Mouse (Mus musculus) forebrain, embryonic 10.5 days (tissue): ENCODE results near the gene Asf1b. TPM values are rescaled to one million over a fixed set of nuclear protein-coding genes. Genes with fewer than 3 reads are reported as not detected.

ENCODE experiments used
- DNase-seq: peaks from one replicate; pipeline ENCODE4 v3.0.0-alpha.2; 2017; ENCODE audit warnings: low spot score; ENCODE audit errors: extremely low spot score
- H3K27ac ChIP-seq: fragments of 300-500 bp; sonication (generic); 2 replicates; pipeline ENCODE4 v1.5.1; 2016; ENCODE audit warnings: mild to moderate bottlenecking
- H3K27me3 ChIP-seq: fragments of 300-500 bp; sonication (generic); 2 replicates; pipeline ENCODE4 v1.6.1; 2016; ENCODE audit warnings: mild to moderate bottlenecking; ENCODE audit not compliant: poor library complexity, severe bottlenecking
- H3K36me3 ChIP-seq: fragments of 300-500 bp; sonication (generic); replicated peaks from 2 replicates; pipeline ENCODE4 v1.6.1; 2016; ENCODE audit warnings: mild to moderate bottlenecking, moderate library complexity
- H3K4me1 ChIP-seq: fragments of 300-500 bp; sonication (generic); 2 replicates; pipeline ENCODE4 v1.6.1; 2016
- H3K4me3 ChIP-seq: fragments of 300-500 bp; sonication (generic); 2 replicates; pipeline ENCODE4 v1.5.1; 2016; ENCODE audit warnings: mild to moderate bottlenecking, moderate library complexity
- H3K9me3 ChIP-seq: fragments of 300-500 bp; sonication (generic); 2 replicates; pipeline ENCODE4 v1.6.1; 2016; ENCODE audit warnings: mild to moderate bottlenecking, moderate library complexity
- WGBS: fragments of 180-500 bp; shearing (Covaris S2); methylation state at CpG from one replicate; pipeline ENCODE4 v1.1.7; 2016; 5-methylcytosine and 5-hydroxymethylcytosine counted together
- polyA plus RNA-seq: library from polyadenylated mRNA; unstranded; fragments of >200 nt; fragmentation: Nextera tagmentation; extraction: Ambion mirVana; gene quantifications from 2 replicates; pipeline ENCODE4 v1.2.1, GENCODE M21; 2016

Asf1b gene
- polyA plus RNA-seq, 1 experiment from 2014 or later, result 112 TPM

DNA sequence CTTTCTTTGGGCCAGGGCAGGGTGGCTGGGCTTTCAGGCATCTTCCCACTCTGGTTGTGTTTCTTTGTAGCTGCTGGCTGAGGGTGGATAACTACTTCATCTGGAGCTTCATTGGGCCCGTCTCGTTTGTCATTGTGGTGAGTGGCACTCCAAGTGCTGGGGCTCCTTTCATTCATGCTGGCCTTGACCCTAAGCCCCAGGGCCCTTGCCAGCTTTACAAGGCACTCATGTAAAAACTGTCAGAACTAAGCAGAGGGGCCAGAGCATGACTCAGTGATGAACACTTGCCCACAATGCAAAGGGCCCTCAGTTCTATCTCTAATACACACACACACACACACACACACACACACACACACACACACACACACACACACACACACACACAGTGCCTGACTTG lies 20.3 kb upstream of the Asf1b start:
- H3K4me1 ChIP-seq, result no peaks in the 10 kb centered on the region
- no peak overlapping the region for H3K27ac ChIP-seq
- H3K27me3 ChIP-seq, result no peaks in the 10 kb centered on the region
- no peak for DNase-seq
- H3K9me3 ChIP-seq, result no peaks in the 10 kb centered on the region
- WGBS, result 96% methylated on average over 2 of the region's 2 CpGs
- no peak overlapping the region for H3K4me3 ChIP-seq
- peaks cover 99% of the 10 kb centered on the region for H3K36me3 ChIP-seq

DNA sequence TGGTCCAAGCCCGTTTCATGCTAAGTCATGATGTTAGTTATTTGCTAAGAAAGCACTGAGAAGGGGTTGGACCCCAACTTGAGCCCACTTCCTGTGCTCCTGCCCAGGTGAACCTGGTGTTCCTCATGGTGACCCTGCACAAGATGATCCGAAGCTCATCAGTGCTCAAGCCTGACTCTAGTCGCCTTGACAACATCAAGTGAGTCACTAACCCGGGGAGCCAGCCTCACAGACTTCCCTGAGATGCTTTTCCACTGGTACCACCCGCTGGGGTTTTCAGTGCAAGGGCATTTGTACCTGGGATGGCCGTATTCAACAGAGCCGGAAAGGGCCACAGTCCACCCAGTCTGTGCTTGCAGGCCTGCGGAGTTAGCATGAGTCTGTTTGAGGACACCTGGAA lies 19.9 kb upstream of the Asf1b start:
- DNase-seq, result no peak
- no peaks in the 10 kb centered on the region for H3K9me3 ChIP-seq
- H3K27ac ChIP-seq, result no peak overlapping the region
- H3K36me3 ChIP-seq, result peaks cover 99% of the 10 kb centered on the region
- H3K4me3 ChIP-seq, result no peak overlapping the region
- WGBS, result 90% methylated on average over 8 of the region's 8 CpGs
- H3K4me1 ChIP-seq, result no peaks in the 10 kb centered on the region
- no peaks in the 10 kb centered on the region for H3K27me3 ChIP-seq

DNA sequence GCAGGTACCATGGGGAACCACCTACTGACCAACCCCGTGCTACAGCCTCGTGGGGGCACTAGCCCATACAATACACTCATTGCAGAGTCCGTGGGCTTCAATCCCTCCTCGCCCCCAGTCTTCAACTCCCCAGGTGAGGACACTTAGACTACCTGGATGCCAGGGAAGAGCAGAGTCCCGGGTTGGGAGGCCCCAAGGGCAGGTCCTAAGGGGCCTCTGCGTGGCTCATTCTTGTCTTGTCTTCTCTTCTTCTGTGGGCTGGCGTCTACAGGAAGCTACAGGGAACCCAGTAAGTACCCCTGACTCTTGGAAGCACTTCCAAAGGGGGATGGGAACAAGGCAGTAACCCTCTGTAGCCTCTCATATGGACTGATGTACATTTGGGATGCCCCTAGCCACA lies 17.7 kb upstream of the Asf1b start:
- H3K27ac ChIP-seq, result no peak overlapping the region
- H3K27me3 ChIP-seq, result no peaks in the 10 kb centered on the region
- peaks cover 79% of the 10 kb centered on the region for H3K36me3 ChIP-seq
- no peaks in the 10 kb centered on the region for H3K4me1 ChIP-seq
- 84% methylated on average over 7 of the region's 7 CpGs for WGBS
- H3K4me3 ChIP-seq, result no peak overlapping the region
- H3K9me3 ChIP-seq, result no peaks in the 10 kb centered on the region
- no peak for DNase-seq

DNA sequence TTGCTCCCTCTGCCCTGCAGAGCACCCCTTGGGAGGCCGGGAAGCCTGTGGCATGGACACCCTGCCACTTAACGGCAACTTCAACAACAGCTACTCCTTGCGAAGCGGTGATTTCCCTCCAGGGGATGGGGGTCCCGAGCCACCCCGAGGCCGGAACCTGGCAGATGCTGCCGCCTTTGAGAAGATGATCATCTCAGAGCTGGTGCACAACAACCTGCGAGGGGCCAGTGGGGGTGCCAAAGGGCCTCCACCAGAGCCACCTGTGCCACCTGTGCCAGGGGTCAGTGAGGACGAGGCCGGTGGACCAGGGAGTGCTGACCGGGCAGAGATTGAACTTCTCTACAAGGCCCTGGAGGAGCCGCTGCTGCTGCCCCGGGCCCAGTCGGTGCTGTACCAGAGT lies 17.0 kb upstream of the Asf1b start:
- no peak for DNase-seq
- Histone ChIP-seq H3K36me3 (peaks cover 72% of the 10 kb centered on the region), H3K9me3 (no peaks in the 10 kb centered on the region), H3K27ac (no peak overlapping the region), H3K27me3 (no peaks in the 10 kb centered on the region), H3K4me1 (no peaks in the 10 kb centered on the region), H3K4me3 (no peak overlapping the region)
- 93% methylated on average over 15 of the region's 15 CpGs for WGBS

DNA sequence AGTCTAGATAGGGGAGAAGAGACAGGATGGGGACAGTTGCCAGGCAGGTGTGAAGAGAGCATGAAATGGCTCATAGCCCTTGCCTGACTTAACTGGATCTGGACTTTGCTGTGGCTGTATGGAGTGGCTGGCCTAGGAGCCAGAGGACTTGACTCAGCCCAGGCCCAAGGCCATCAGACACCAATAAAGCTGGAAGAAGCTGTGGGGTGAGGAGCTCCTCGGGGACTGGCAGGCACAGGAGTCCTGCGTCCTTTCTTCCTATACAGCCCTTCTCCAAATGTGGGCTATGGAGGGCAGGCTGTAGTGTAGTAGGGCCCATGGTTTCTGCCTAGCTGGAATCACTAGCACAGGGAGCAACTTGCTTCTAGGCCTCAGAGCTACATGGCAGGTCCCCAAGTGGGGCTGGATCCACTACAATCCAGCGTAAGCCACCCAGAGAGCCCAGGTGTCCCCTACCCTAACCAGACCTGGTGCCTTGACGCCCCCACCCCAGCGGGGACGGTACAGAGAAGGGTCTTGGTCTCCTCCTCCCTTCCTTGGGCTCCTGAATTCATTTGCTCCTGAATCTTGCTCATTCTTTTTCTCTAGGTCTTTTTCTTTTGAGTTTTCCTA lies 14.1 kb upstream of the Asf1b start:
- no peak overlapping the region for H3K27ac ChIP-seq
- H3K27me3 ChIP-seq, result no peaks in the 10 kb centered on the region
- no peaks in the 10 kb centered on the region for H3K9me3 ChIP-seq
- no peak for DNase-seq
- H3K36me3 ChIP-seq, result peaks cover 43% of the 10 kb centered on the region
- 78% methylated on average over 6 of the region's 6 CpGs for WGBS
- H3K4me1 ChIP-seq, result no peaks in the 10 kb centered on the region
- no peak overlapping the region for H3K4me3 ChIP-seq

DNA sequence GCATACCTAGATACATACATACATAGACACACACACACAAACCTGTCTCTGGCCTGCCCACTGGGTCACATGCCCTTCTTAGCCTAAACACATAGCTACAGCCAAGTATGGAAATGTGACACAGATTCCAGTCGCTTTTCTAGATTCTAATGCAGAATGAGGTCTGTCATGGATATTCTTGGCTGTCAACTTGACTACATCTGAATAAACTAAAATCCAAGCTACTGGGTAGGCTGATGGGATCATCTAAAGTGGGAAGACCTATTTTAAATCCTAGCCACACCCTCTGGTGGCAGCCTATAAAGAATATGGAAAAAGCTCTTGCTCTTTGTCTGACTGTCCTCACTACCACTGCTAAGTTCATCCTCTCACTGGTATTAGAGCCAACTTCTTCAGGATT lies 12.9 kb upstream of the Asf1b start:
- Histone ChIP-seq H3K4me1 (no peaks in the 10 kb centered on the region), H3K27me3 (no peaks in the 10 kb centered on the region), H3K27ac (no peak overlapping the region), H3K9me3 (no peaks in the 10 kb centered on the region), H3K36me3 (peaks cover 31% of the 10 kb centered on the region), H3K4me3 (no peak overlapping the region)
- 88% methylated on average over 1 of the region's 1 CpGs for WGBS
- DNase-seq, result no peak

DNA sequence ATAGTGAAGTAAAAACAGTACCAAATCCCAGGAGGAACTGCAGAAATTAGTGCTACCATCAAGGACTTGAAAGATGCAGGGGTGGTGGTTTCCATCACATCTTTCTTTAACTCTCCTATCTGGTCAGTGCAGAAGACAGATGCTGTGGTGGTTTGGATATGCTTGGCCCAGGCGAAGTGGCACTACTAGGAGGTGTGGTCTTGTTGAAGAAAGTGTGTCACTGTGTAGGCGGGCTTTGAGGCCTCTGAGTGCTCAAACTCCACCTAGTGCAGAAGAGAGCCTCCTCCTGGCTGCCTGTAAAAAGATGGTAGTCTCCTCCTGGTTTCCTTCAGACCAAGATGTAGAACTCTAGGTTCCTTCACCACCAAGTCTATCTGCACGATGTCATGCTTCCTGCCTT lies 9.8 kb upstream of the Asf1b start:
- Histone ChIP-seq H3K36me3 (0 out of 2 replicates have a peak, but pooled peaks cover under 1% of the 10 kb centered on the region), H3K9me3 (no peaks in the 10 kb centered on the region), H3K4me1 (no peaks in the 10 kb centered on the region), H3K4me3 (no peak overlapping the region), H3K27ac (no peak overlapping the region), H3K27me3 (no peaks in the 10 kb centered on the region)
- WGBS, result 71% methylated on average over 3 of the region's 3 CpGs
- no peak for DNase-seq

DNA sequence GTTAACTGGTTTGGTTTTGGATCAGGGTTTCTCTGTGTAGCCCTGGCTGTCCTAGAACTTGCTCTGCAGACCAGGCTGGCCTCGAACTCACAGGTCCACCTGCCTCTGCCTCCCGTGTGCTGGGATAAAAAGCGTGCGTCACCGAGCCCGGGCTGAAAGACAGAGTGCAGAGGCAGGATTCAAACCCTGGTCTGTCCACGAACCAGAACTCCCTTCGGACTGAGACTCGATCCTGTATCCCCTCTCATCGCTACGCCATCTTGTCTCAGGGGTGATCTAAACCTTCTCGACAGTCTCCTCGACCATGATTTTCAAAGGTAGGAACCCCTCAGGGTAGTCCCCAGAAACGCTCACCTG lies 580 bp upstream of the Asf1b start:
- H3K27ac ChIP-seq, result peak overlapping the region; percentile 80
- no peaks in the 10 kb centered on the region for H3K9me3 ChIP-seq
- H3K4me3 ChIP-seq, result peak overlapping the region; percentile 84
- no peaks in the 10 kb centered on the region for H3K27me3 ChIP-seq
- peaks cover 21% of the 10 kb centered on the region for H3K4me1 ChIP-seq
- peaks cover 15% of the 10 kb centered on the region for H3K36me3 ChIP-seq
- WGBS, result 2% methylated on average over 14 of the region's 14 CpGs
- no peak for DNase-seq

DNA sequence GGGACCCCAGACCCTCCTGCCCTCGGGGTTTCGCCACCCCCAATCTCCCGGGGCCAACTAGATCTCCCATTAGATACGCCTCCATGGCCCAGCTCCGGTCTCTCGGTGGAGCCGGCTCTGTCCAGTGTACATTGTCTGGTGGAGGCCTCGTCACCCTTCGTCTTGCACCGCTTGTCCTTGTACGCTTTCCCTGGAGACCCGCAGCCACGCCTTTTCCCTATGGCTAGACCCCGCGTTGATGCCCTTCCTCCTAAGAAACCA lies 581 bp downstream of the Asf1b start:
- Histone ChIP-seq H3K4me1 (peaks cover 21% of the 10 kb centered on the region), H3K27ac (peak overlapping the region; percentile 89), H3K36me3 (peaks cover 23% of the 10 kb centered on the region), H3K9me3 (no peaks in the 10 kb centered on the region), H3K4me3 (peak overlapping the region; percentile 84), H3K27me3 (no peaks in the 10 kb centered on the region)
- no peak for DNase-seq
- WGBS, result 4% methylated on average over 15 of the region's 15 CpGs

DNA sequence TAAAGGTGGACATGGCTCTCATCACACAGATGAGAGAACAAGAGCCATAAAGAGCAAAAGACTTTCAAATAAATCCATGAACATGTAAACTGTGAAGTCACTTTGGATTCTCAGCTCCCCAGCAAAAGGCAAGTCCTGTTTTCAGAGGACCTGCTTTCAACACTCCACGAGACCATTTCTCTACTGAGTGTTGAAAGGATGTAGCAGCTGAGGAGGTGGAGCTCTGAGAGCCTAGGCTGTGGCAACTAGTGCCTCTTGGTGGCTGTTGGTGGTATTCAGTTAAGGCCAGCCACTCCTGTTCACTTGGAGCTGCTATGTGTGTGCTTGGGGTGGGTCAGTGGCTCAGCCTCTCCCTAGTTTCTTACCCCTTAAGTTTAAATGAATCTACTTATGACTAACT lies 1.5 kb downstream of the Asf1b start:
- H3K27me3 ChIP-seq, result no peaks in the 10 kb centered on the region
- H3K9me3 ChIP-seq, result no peaks in the 10 kb centered on the region
- peaks cover 21% of the 10 kb centered on the region for H3K4me1 ChIP-seq
- no peak for DNase-seq
- no peak overlapping the region for H3K27ac ChIP-seq
- 40% methylated on average over 1 of the region's 1 CpGs for WGBS
- H3K4me3 ChIP-seq, result peak overlapping the region; percentile 84
- H3K36me3 ChIP-seq, result peaks cover 25% of the 10 kb centered on the region

DNA sequence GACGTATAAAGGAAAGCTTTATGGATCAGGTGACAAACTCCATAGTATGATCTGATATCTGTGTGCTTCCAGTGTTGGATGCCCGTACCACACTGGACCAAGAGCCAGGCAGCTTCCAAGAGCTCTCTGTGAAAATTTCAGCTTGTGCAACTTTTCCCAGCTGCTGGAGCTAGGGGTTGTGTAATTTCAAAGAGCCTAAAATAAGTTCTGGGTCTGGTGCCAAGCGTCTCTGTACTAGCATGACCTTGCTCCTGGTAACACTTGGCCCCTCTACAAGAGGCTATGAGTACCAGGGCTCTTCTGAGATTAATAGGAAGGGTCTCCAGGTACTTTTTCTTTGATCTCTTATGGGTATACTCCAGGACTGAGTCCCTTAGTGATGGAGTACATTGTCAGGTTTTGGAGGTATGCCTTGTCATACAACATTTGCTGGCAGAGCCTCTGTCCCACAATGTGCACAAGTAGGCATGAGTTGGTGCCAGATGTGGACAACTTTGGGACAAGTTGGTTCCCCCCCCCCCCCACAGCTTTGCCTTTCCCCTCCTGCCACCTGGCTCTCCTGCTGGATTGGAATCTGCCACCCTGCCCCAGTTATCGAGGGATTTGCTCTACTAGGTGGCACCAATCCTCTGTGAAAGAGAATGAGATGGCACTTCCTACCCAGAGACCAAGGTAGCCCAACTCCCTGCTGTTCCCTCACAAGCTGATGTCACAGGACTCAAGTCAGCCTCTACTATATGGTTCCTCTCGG lies 8.9 kb downstream of the Asf1b start:
- no peak for DNase-seq
- H3K27ac ChIP-seq, result no peak overlapping the region
- H3K4me3 ChIP-seq, result no peak overlapping the region
- 91% methylated on average over 5 of the region's 5 CpGs for WGBS
- no peaks in the 10 kb centered on the region for H3K4me1 ChIP-seq
- H3K9me3 ChIP-seq, result no peaks in the 10 kb centered on the region
- H3K27me3 ChIP-seq, result no peaks in the 10 kb centered on the region
- H3K36me3 ChIP-seq, result peaks cover 76% of the 10 kb centered on the region

DNA sequence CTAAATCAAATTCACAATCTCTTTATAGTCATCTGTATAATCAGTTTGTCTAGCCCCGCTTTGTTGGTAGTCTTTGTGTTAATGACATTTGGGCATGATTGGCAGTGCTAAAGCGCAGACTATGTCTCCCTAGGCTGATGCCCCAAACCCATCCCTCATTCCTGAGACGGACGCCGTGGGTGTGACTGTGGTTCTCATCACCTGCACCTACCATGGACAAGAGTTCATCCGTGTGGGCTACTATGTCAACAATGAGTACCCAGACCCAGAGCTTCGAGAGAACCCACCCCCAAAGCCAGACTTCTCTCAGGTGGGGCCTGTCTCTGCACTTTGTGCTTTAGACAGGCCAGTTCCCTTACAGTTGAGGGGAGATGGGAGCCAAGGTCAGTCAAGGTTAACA lies 12.4 kb downstream of the Asf1b start:
- Histone ChIP-seq H3K9me3 (no peaks in the 10 kb centered on the region), H3K4me3 (no peak overlapping the region), H3K27me3 (no peaks in the 10 kb centered on the region), H3K36me3 (peaks cover 75% of the 10 kb centered on the region), H3K4me1 (peaks cover 11% of the 10 kb centered on the region), H3K27ac (no peak overlapping the region)
- no peak for DNase-seq
- WGBS, result 95% methylated on average over 7 of the region's 7 CpGs

DNA sequence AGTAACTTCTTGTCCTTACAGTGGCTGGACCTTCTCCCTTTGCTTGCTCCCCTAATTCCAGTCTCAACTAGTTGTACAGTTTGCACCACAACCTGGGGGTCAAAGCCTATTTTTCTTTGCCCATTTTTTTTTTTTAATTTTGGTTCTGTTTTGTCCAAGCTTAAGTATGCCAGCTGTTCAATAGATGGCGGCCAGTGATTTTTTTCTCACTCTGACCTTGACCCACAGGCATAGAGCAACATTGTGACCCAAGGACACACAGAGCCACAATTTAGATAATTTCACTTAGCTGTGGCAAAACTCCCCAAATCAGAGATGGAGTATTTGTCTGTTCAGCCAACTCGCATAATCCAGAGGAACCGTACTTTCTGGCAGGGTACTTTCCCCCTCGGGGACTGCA lies 15.8 kb downstream of the Asf1b start:
- no peaks in the 10 kb centered on the region for H3K9me3 ChIP-seq
- WGBS, result 93% methylated on average over 4 of the region's 4 CpGs
- DNase-seq, result no peak
- no peaks in the 10 kb centered on the region for H3K27me3 ChIP-seq
- H3K4me3 ChIP-seq, result no peak overlapping the region
- no peak overlapping the region for H3K27ac ChIP-seq
- H3K4me1 ChIP-seq, result peaks cover 31% of the 10 kb centered on the region
- peaks cover 51% of the 10 kb centered on the region for H3K36me3 ChIP-seq

DNA sequence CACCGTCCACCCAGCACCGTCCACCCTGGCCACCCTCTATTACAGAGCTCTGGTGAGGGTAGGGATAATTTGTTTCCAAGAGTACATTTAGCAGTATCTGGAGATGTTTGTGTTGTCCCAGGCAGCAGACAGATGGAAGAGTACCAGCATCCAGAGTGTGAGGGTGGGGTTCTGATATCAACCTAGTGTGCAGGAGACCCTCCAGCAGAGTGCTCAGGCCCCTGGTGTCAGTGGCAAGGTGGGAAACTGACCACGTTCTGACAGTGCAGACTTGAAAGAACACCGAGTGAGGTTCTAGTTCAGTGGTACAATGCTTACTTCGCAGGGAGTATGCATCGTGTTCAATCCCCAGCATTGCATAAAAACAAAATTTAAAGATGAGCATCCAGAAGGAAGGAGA lies 16.4 kb downstream of the Asf1b start:
- no peaks in the 10 kb centered on the region for H3K9me3 ChIP-seq
- 76% methylated on average over 6 of the region's 6 CpGs for WGBS
- H3K4me3 ChIP-seq, result peak overlapping the region; percentile 96
- DNase-seq, result no peak
- H3K36me3 ChIP-seq, result peaks cover 50% of the 10 kb centered on the region
- H3K4me1 ChIP-seq, result peaks cover 32% of the 10 kb centered on the region
- no peaks in the 10 kb centered on the region for H3K27me3 ChIP-seq
- peak overlapping the region; percentile 88; the same call in 1 of the 2 replicates for H3K27ac ChIP-seq
